Mouse (Mus musculus) A20 (cell line): ENCODE results near the gene Gm7145.
"Not testable (repeated sequence)": the region's sequence is repeated elsewhere in the genome, so short reads cannot be mapped to it uniquely, and the experiment has no call there.

ENCODE experiments used
- DNase-seq: peaks from one replicate; pipeline ENCODE4 v3.0.0-alpha.2; 2011; ENCODE audit warnings: low read depth, low spot score

Gene Gm7145

GRCm38 (mm10) chr1:117965639-117966038 is at the start of gene Gm7145:
Gene Gm7145 (plus strand): TSS chr1:117965939.
- no peak for DNase-seq

- DNase-seq, result not testable (repeated sequence)
Observed at GRCm38 (mm10) chr1:117927715-117928114, 38.0 kb upstream of the Gm7145 start, which contains the start of gene Gm28168. Gene Gm28168 (plus strand): TSS chr1:117928015.

GRCm38 (mm10) chr1:118003876-118004275 is 38.1 kb downstream of the Gm7145 start:
- DNase-seq, result not testable (repeated sequence)

GRCm38 (mm10) chr1:118012736-118013135 is 47.0 kb downstream of the Gm7145 start:
- not testable (repeated sequence) for DNase-seq
